Mouse (Mus musculus) limb, embryonic 14.5 days (tissue): ENCODE data around the gene Fbxo10. TPM values are rescaled to one million over a fixed set of nuclear protein-coding genes. Genes with fewer than 3 reads are reported as not detected.
A peak's percentile ranks its signal among the peaks of the same experiment; 100 is the strongest.

Experiments
- ATAC-seq: fragments of 200-750 bp; cut with Nextera tagmentation; 2 replicates; pipeline ENCODE4 v1.8.0; 2017; ENCODE audit warnings: low read depth, moderate number of reproducible peaks, moderate TSS enrichment; ENCODE audit not compliant: low FRiP score
- DNase-seq: peaks from one replicate; pipeline ENCODE4 v3.0.0-alpha.2; 2015; ENCODE audit warnings: low spot score
- H3K27ac ChIP-seq: fragments of 300-500 bp; sonication (generic); replicated peaks from 2 replicates; pipeline ENCODE4 v1.5.1; 2014; ENCODE audit warnings: low read depth, mild to moderate bottlenecking, low read length, moderate library complexity, mixed read lengths
- H3K27me3 ChIP-seq: fragments of 300-500 bp; sonication (generic); 2 replicates; pipeline ENCODE4 v1.6.1; 2014; ENCODE audit warnings: low read length, mixed read lengths; ENCODE audit not compliant: control insufficient read depth, insufficient read depth
- H3K36me3 ChIP-seq: fragments of 300-500 bp; sonication (generic); 2 replicates; pipeline ENCODE4 v1.6.1; 2014; ENCODE audit warnings: mild to moderate bottlenecking, low read length, moderate library complexity, mixed read lengths; ENCODE audit not compliant: control insufficient read depth, insufficient read depth
- H3K4me1 ChIP-seq: fragments of 300-500 bp; sonication (generic); 2 replicates; pipeline ENCODE4 v1.6.1; 2014; ENCODE audit warnings: antibody characterized with exemption, low read length, mixed read lengths; ENCODE audit not compliant: control insufficient read depth, insufficient read depth
- H3K4me2 ChIP-seq: fragments of 300-500 bp; sonication (generic); replicated peaks from 2 replicates; pipeline ENCODE4 v1.6.1; 2014; ENCODE audit warnings: low read depth, mild to moderate bottlenecking, low read length, moderate library complexity; ENCODE audit not compliant: severe bottlenecking
- H3K4me3 ChIP-seq: fragments of 300-500 bp; sonication (generic); replicated peaks from 2 replicates; pipeline ENCODE4 v1.5.1; 2014; ENCODE audit warnings: low read length
- H3K9ac ChIP-seq: fragments of 300-500 bp; sonication (generic); 2 replicates; pipeline ENCODE4 v1.6.1; 2014; ENCODE audit warnings: mild to moderate bottlenecking, low read depth, low read length, moderate library complexity; ENCODE audit not compliant: severe bottlenecking
- H3K9me3 ChIP-seq: fragments of 300-500 bp; sonication (generic); 2 replicates; pipeline ENCODE4 v1.6.1; 2016; ENCODE audit warnings: low read length; ENCODE audit not compliant: control insufficient read depth
- POLR2A ChIP-seq: fragments of 200-500 bp; IDR thresholded peaks from 2 replicates; pipeline ENCODE4 v1.8.0; 2012; ENCODE audit warnings: inconsistent platforms, mild to moderate bottlenecking, moderate library complexity, borderline replicate concordance; ENCODE audit not compliant: insufficient read depth, insufficient read length; ENCODE audit errors: extremely low read depth
- WGBS: fragments of 180-500 bp; shearing (Covaris S2); extraction: QIAGEN DNeasy Blood & Tissue Kit; methylation state at CpG from one replicate; pipeline ENCODE4 v1.1.7; 2014; 5-methylcytosine and 5-hydroxymethylcytosine counted together
- polyA plus RNA-seq, 2 experiments: library from polyadenylated mRNA; depleted of rRNA in 1 of 2; stranded (reverse) in 1 of 2; unstranded in 1 of 2; fragments of >200 nt; fragmentation: Nextera tagmentation in 1 of 2; extraction: Ambion mirVana in 1 of 2; gene quantifications; 2 replicates each; pipeline versions ENCODE4 v1.2.1 to v1.2.3; 2012 to 2014

Fbxo10 gene
- 28.9 and 34.0 TPM in 2 replicates for polyA plus RNA-seq (2012; rRNA removed)
- polyA plus RNA-seq (2014; fragmentation: Nextera tagmentation; extraction: Ambion mirVana) = 15.0 and 16.4 TPM in 2 replicates

- ATAC-seq = peak; percentile 94
- no peaks in the 10 kb centered on the region for H3K36me3 ChIP-seq
- H3K4me1 ChIP-seq = peaks cover 11% of the 10 kb centered on the region
- H3K27me3 ChIP-seq = no peaks in the 10 kb centered on the region
- WGBS = under 1% methylated on average over 51 of the region's 77 CpGs
- no peaks in the 10 kb centered on the region for H3K9me3 ChIP-seq
- H3K9ac ChIP-seq = peak within 1 kb of the TSS; percentile 96
- TF ChIP-seq POLR2A = peak; percentile 91
- H3K4me3 ChIP-seq = peak within 1 kb of the TSS; percentile 91
- peak within 1 kb of the TSS; percentile 80 for H3K27ac ChIP-seq
- peak; percentile 92 for DNase-seq
- H3K4me2 ChIP-seq = peak within 1 kb of the TSS; percentile 66
Observed at GRCm38 (mm10) chr4:45084021-45084894, at the start of gene Fbxo10. Fbxo10 (minus strand) TSS chr4:45084604.

GRCm38 (mm10) chr4:45131021-45131420 is 46.6 kb upstream of the Fbxo10 start:
- no peak for ATAC-seq
- Histone ChIP-seq H3K4me2 (no peak overlapping the region), H3K9ac (no peak overlapping the region), H3K4me3 (no peak overlapping the region), H3K4me1 (no peaks in the 10 kb centered on the region), H3K36me3 (no peaks in the 10 kb centered on the region), H3K27me3 (no peaks in the 10 kb centered on the region), H3K9me3 (no peaks in the 10 kb centered on the region), H3K27ac (no peak overlapping the region)
- WGBS = 71% methylated on average over 4 of the region's 4 CpGs
- no peak for TF ChIP-seq POLR2A
- no peak for DNase-seq

GRCm38 (mm10) chr4:45121311-45121710 is 36.9 kb upstream of the Fbxo10 start:
- Histone ChIP-seq H3K27ac (no peak overlapping the region), H3K9me3 (no peaks in the 10 kb centered on the region), H3K4me1 (no peaks in the 10 kb centered on the region), H3K4me3 (no peak overlapping the region), H3K9ac (no peak overlapping the region), H3K27me3 (no peaks in the 10 kb centered on the region), H3K36me3 (no peaks in the 10 kb centered on the region), H3K4me2 (no peak overlapping the region)
- WGBS = 80% methylated on average over 11 of the region's 11 CpGs
- TF ChIP-seq POLR2A = no peak
- ATAC-seq (no peak), DNase-seq (no peak)

DNA sequence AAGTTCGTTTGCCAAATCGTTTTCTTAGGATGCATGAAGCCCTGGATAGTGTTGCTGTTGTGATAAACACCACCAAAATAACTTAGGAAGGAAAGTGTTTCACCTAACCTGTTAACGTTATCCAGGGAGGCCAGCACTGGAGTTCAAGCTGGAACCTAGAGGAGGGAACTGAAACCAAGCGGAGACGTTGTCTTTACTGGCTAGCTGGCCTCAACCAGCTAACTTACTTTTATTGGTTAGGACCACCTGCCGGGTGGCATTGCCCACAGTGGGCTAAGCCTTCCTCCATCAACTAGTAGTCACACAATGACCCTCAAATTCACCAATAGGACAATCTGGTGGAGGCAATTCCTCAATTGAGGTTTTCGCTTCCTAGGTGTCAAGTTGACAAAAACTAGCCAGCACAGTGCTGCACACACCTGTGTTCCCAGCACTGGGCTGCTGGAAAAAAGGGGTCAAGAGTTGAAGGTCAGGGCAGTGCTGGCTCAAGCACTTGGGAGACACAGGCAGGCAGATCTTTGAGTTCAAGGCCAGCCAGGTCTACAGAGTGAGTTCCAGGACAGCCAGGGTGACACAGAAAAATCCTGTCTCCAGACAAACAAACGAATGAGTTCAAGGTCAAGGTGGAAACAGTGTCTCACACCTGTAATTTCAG is 24.2 kb upstream of the Fbxo10 start:
- Histone ChIP-seq H3K36me3 (peaks cover 19% of the 10 kb centered on the region), H3K4me1 (peaks cover 5% of the 10 kb centered on the region), H3K4me3 (peak overlapping the region; percentile 75), H3K9me3 (no peaks in the 10 kb centered on the region), H3K4me2 (no peak overlapping the region; the same call in 1 of the 2 replicates), H3K9ac (no peak overlapping the region), H3K27ac (no peak overlapping the region), H3K27me3 (no peaks in the 10 kb centered on the region)
- no peak for TF ChIP-seq POLR2A
- 63% methylated on average over 8 of the region's 8 CpGs for WGBS
- ATAC-seq (no peak), DNase-seq (no peak)

GRCm38 (mm10) chr4:45107601-45108277 is 23.3 kb upstream of the Fbxo10 start, which contains the start of gene Tomm5:
Tomm5 (minus strand) TSS chr4:45108114.
- H3K36me3 ChIP-seq = peaks cover 27% of the 10 kb centered on the region
- no peaks in the 10 kb centered on the region for H3K27me3 ChIP-seq
- peak within 1 kb of the TSS; percentile 75 for H3K4me3 ChIP-seq
- peaks cover 5% of the 10 kb centered on the region for H3K4me1 ChIP-seq
- peak within 1 kb of the TSS; percentile 92 for H3K9ac ChIP-seq
- DNase-seq (peak; percentile 90), ATAC-seq (peak; percentile 96)
- H3K9me3 ChIP-seq = no peaks in the 10 kb centered on the region
- H3K4me2 ChIP-seq = peak within 1 kb of the TSS; percentile 83
- TF ChIP-seq POLR2A = peak; percentile 75; the same call in 1 of the 2 replicates
- no peak within 1 kb of the TSS for H3K27ac ChIP-seq
- under 1% methylated on average over 39 of the region's 39 CpGs for WGBS
